Mouse (Mus musculus) hindbrain, embryonic 14.5 days (tissue): ENCODE results near the gene Unc45a. TPM values are rescaled to one million over a fixed set of nuclear protein-coding genes. Genes with fewer than 3 reads are reported as not detected.

Source experiments
- ATAC-seq: fragments of 200-750 bp; cut with Nextera tagmentation; 2 replicates; pipeline ENCODE4 v1.8.0; 2017; ENCODE audit warnings: moderate number of reproducible peaks, mild to moderate bottlenecking, moderate TSS enrichment, moderate library complexity; ENCODE audit not compliant: low FRiP score
- DNase-seq: peaks from one replicate; pipeline ENCODE4 v3.0.0-alpha.2; 2015; ENCODE audit warnings: low spot score
- H3K27ac ChIP-seq: fragments of 300-500 bp; sonication (generic); 2 replicates; pipeline ENCODE4 v1.5.1; 2014; ENCODE audit warnings: mild to moderate bottlenecking, moderate library complexity
- H3K27me3 ChIP-seq: fragments of 300-500 bp; sonication (generic); 2 replicates; pipeline ENCODE4 v1.6.1; 2014; ENCODE audit warnings: mild to moderate bottlenecking, low read length, mixed read lengths; ENCODE audit not compliant: control insufficient read depth, insufficient read depth
- H3K36me3 ChIP-seq: fragments of 300-500 bp; sonication (generic); replicated peaks from 2 replicates; pipeline ENCODE4 v1.6.1; 2014; ENCODE audit not compliant: control insufficient read depth, insufficient read depth
- H3K4me1 ChIP-seq: fragments of 300-500 bp; sonication (generic); replicated peaks from 2 replicates; pipeline ENCODE4 v1.6.1; 2014; ENCODE audit warnings: antibody characterized with exemption, low read length, mixed read lengths; ENCODE audit not compliant: control insufficient read depth, insufficient read depth
- H3K4me2 ChIP-seq: fragments of 300-500 bp; sonication (generic); replicated peaks from 2 replicates; pipeline ENCODE4 v1.6.1; 2014; ENCODE audit warnings: mild to moderate bottlenecking, moderate library complexity
- H3K4me3 ChIP-seq: fragments of 300-500 bp; sonication (generic); replicated peaks from 2 replicates; pipeline ENCODE4 v1.5.1; 2014; ENCODE audit warnings: mild to moderate bottlenecking, low read length
- H3K9ac ChIP-seq: fragments of 300-500 bp; sonication (generic); 2 replicates; pipeline ENCODE4 v1.6.1; 2014
- H3K9me3 ChIP-seq: fragments of 300-500 bp; sonication (generic); 2 replicates; pipeline ENCODE4 v1.6.1; 2016; ENCODE audit warnings: low read length; ENCODE audit not compliant: control insufficient read depth
- WGBS: fragments of 180-500 bp; shearing (Covaris S2); extraction: QIAGEN DNeasy Blood & Tissue Kit; methylation state at CpG from one replicate; pipeline ENCODE4 v1.1.7; 2014; 5-methylcytosine and 5-hydroxymethylcytosine counted together
- polyA plus RNA-seq: library from polyadenylated mRNA; unstranded; fragments of >200 nt; fragmentation: Nextera tagmentation; extraction: Ambion mirVana; gene quantifications from 2 replicates; pipeline ENCODE4 v1.2.1, GENCODE M21; 2014

Gene Unc45a
- 43.3 and 43.9 TPM in 2 replicates for polyA plus RNA-seq

DNA sequence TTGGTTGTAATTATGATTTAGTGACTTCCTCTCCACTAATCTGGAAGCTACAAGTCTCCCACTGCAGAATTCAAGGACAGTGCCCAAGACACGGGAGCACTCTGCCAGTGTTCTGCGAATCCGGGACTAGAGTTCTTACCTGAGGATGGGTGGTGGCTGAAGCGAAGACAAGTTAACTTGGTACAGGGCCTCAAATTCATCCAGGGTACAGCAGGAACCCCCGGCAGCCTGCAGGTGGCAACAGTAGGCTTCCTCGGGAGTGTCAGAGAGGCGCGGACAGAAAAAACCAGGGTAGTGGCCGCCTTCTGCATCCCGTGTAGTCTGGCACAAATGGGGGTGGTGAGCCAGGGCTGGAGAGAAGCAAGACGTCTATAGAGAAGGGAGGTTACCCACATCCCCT is at the start of gene Unc45a:
Gene Unc45a (minus strand): TSS at position 213 of the 400 bp plus-strand sequence.
- Histone ChIP-seq H3K9me3 (no peaks in the 10 kb centered on the region), H3K9ac (peak within 1 kb of the TSS; percentile 80), H3K27me3 (no peaks in the 10 kb centered on the region), H3K36me3 (peaks cover 22% of the 10 kb centered on the region), H3K4me1 (peaks cover 52% of the 10 kb centered on the region), H3K4me2 (peak within 1 kb of the TSS; percentile 83), H3K4me3 (peak within 1 kb of the TSS; percentile 72), H3K27ac (peak within 1 kb of the TSS; percentile 90)
- ATAC-seq (peak; percentile 52), DNase-seq (peak; percentile 64)
- 3% methylated on average over 11 of the region's 11 CpGs for WGBS

DNA sequence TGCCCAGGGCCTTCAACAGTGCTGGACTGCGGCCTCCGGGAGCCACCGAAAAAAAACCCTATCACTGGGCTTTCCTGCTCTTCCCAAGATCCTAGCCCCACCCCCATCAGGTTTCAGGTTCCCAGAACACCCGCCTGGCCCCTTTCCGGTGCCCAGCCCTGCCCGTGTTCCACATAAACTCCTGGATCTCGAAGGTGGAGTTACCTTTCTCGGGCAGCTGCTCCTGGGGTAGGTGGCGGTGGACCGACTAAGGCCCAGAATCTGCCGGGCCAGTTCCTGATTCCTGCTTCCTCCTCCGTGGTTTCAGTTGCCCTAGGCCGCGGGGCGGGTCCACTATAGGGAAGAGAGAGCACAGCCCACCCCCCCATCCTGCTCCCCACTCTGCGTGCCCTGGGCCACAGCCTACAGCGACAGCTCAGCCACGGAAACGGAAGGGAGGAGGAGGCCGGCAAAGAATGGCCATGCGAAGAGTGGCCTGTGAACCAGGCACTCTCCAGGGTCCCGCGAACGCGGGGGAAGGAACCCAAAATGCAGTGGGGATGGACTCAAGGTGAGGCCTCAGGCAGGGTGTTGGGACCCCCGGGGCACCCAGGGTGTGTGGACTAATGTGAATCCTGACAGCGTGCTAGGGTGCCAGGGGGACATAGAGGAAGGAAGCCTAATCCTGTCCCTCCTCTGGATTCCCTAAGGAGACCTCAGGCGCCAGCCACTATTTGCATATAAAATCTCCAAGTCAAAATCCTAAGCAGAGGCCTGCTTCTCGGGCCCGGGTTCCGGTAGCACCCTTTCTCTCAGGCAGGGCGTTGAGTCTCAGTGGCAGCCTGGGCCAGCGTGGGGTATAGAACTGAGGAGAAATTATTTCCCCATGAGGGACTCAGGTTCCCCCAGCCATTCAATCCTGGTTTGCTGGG is 47.1 kb upstream of the Unc45a start, which contains the start of gene Fes:
Gene Fes (minus strand): TSS at position 314 of the 911 bp plus-strand sequence.
- WGBS: 11% methylated on average over 33 of the region's 33 CpGs
- no peaks in the 10 kb centered on the region for H3K9me3 ChIP-seq
- peak; percentile 37; the same call in 1 of the 2 replicates for ATAC-seq
- no peak for DNase-seq
- peak within 1 kb of the TSS; percentile 36 for H3K4me2 ChIP-seq
- no peaks in the 10 kb centered on the region for H3K4me1 ChIP-seq
- peak within 1 kb of the TSS; percentile 41 for H3K9ac ChIP-seq
- no peaks in the 10 kb centered on the region for H3K27me3 ChIP-seq
- H3K36me3 ChIP-seq: peaks cover 32% of the 10 kb centered on the region
- H3K27ac ChIP-seq: no peak within 1 kb of the TSS
- peak within 1 kb of the TSS; percentile 15 for H3K4me3 ChIP-seq

DNA sequence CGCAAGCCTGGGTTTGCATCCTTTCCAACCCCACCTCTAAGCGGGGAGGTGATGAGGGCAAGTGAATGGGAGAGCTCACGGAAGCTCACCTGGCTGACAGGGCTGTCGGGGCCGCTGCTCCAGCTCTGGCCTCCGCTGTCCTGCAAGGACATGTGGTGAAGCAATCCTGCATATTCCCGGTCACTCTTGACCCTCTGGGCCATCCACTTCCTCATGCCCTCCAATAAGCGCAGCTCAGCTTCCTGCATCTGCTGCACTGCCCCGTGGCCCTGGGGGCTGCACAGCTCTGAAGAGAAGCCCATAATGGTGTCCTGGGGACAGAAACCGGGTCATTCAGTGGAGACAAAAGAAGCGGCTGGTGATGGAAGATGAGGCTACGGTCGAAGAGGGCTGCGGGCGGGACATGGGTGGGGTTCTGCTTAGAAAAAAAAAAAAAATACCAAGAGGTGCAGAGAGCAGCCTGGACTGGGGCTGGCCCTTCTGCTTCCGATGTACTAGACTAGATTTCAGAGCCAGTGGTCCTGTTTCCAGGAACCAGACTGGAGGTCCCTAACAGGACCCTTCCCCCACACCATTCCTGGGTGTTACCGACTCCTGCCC is 46.3 kb upstream of the Unc45a start:
- peak overlapping the region; percentile 15 for H3K4me3 ChIP-seq
- peak overlapping the region; percentile 36 for H3K4me2 ChIP-seq
- H3K9ac ChIP-seq: peak overlapping the region; percentile 41
- H3K9me3 ChIP-seq: no peaks in the 10 kb centered on the region
- ATAC-seq: no peak
- no peak for DNase-seq
- H3K27me3 ChIP-seq: no peaks in the 10 kb centered on the region
- no peak overlapping the region for H3K27ac ChIP-seq
- no peaks in the 10 kb centered on the region for H3K4me1 ChIP-seq
- WGBS: 24% methylated on average over 17 of the region's 17 CpGs
- peaks cover 25% of the 10 kb centered on the region for H3K36me3 ChIP-seq

DNA sequence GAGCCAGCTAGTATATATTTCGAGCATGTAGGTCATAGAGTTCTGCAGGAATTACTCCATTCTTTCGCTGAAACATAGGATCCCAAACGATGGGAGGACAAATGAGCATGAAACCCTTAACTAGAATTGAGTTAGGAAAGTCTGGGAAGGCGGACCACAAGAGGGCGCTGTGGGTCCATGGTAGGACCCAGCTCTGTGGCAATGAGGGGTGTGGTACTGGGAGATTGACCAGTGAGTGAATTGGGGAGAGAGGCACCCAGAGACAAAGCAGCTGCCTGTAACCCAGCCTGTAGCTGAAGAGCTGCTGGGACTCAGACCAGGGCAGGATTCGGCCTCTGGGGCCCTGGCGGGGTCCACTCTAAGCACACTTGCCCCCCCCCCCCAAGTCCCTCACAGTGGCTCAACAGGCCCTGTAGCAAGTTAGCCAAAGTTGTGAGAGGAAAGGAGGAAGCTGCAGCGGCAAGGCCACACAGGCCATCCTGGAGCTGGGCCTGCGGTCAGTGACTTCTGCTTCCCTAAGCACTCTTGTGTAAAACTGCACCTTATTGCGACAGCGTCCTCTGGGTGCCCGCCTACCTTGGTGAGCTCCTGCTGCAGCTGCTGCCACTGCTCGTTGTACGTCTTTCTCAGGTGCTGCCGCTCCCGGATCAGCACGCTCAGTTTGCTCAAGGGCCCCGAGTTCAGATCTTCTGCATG is 45.6 kb upstream of the Unc45a start:
- H3K27me3 ChIP-seq: 0 out of 2 replicates have a peak, but pooled peaks cover 5% of the 10 kb centered on the region
- peaks cover 17% of the 10 kb centered on the region for H3K36me3 ChIP-seq
- H3K27ac ChIP-seq: no peak overlapping the region
- DNase-seq (peak; percentile 90), ATAC-seq (peak; percentile 75)
- WGBS: 33% methylated on average over 18 of the region's 18 CpGs
- H3K4me1 ChIP-seq: no peaks in the 10 kb centered on the region
- no peaks in the 10 kb centered on the region for H3K9me3 ChIP-seq
- H3K9ac ChIP-seq: no peak overlapping the region
- H3K4me3 ChIP-seq: no peak overlapping the region
- H3K4me2 ChIP-seq: peak overlapping the region; percentile 36; the same call in 1 of the 2 replicates

DNA sequence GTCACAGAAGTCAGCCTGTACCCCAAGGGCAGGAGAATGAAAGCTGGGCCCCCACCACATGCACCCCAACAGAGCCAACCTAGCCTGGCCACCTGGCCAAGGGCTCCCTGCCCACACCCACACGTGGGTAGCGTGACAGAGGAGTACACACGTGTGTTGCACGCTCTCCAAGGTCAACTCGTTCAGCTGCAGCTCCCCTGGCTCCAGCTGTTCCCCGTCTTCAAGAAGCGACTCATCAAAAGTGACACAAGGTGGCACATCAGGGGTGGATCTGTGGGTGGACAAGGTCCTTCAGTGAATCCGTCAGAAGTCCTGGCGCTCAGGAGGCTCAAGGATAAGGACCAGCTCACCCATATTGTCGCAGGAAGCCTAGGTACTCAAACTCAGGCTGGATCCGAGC is 42.1 kb upstream of the Unc45a start:
- Histone ChIP-seq H3K4me3 (no peak overlapping the region), H3K27ac (no peak overlapping the region), H3K4me1 (no peaks in the 10 kb centered on the region), H3K9ac (no peak overlapping the region), H3K36me3 (no peaks in the 10 kb centered on the region), H3K4me2 (no peak overlapping the region), H3K27me3 (0 out of 2 replicates have a peak, but pooled peaks cover 5% of the 10 kb centered on the region), H3K9me3 (no peaks in the 10 kb centered on the region)
- no peak for ATAC-seq
- 69% methylated on average over 11 of the region's 11 CpGs for WGBS
- DNase-seq: no peak

DNA sequence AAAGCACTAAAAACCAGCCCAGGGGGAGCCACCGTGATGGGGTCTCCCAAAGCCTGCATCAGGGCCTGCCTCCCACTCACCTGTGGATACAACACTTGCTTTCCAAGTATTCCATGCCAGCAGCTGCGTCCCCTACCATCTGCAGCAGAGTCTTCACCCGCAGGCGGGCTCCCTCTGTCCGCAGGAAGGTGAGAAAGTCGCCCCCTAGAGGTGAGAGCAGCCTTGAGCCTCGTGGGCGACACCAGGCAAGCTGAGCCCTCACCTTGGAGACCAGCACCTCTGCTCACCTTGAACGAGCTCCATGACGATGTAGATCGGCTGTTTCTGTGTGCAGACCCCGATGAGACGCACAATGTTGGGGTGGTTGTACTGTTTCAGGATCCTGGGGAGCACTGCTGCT is 38.7 kb upstream of the Unc45a start:
- Histone ChIP-seq H3K4me2 (no peak overlapping the region), H3K27me3 (0 out of 2 replicates have a peak, but pooled peaks cover 5% of the 10 kb centered on the region), H3K4me1 (no peaks in the 10 kb centered on the region; the same call in 1 of the 2 replicates), H3K36me3 (no peaks in the 10 kb centered on the region), H3K9me3 (no peaks in the 10 kb centered on the region), H3K27ac (no peak overlapping the region), H3K9ac (no peak overlapping the region), H3K4me3 (no peak overlapping the region)
- WGBS: 59% methylated on average over 13 of the region's 13 CpGs
- DNase-seq (no peak), ATAC-seq (no peak)

DNA sequence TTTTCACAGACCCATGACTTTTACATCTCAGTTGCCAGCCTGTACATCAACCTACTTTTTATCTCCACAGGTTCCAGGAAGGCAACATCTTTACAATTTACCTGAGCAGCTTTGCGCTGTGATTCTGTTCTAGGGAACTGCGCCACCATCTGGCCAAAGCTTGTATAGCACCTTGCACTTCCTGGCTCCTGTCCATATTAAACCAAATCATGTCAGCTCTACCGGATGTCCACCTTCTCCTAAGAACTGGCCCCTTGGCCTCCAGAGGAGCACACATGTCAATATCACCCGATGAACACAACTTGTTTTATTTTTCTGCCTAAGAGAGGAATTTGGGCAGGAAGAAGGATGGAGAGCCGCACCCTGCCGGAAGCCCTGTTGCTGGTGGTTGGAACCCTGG is 36.7 kb upstream of the Unc45a start:
- H3K4me2 ChIP-seq: no peak overlapping the region
- no peak overlapping the region for H3K9ac ChIP-seq
- H3K4me1 ChIP-seq: no peaks in the 10 kb centered on the region; the same call in 1 of the 2 replicates
- H3K27ac ChIP-seq: no peak overlapping the region
- ATAC-seq (no peak), DNase-seq (peak; percentile 73)
- H3K27me3 ChIP-seq: 0 out of 2 replicates have a peak, but pooled peaks cover 5% of the 10 kb centered on the region
- H3K36me3 ChIP-seq: no peaks in the 10 kb centered on the region
- H3K9me3 ChIP-seq: no peaks in the 10 kb centered on the region
- no peak overlapping the region for H3K4me3 ChIP-seq
- WGBS: 36% methylated on average over 6 of the region's 6 CpGs

DNA sequence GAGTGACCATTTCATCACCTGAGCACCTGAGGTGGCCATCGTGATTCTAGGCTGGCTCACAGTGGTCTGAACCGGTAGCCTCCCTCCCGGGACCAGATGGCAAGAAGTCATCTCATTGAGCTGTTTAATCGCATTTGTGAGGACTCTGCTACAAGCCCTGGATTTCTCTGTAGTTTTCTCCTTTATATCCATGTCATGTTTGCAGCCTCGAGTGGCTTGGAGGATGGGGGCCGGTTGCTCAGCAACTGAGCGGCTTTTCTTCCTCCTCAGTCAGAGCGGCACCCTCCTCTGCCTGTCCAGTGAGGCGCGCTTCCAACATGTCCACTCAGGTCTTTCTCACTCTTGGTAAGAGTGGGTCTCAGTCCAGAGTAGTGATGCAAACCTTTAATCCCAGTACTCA is 35.4 kb upstream of the Unc45a start:
- DNase-seq: no peak
- WGBS: 56% methylated on average over 10 of the region's 10 CpGs

More for the DNA sequence above, 35.4 kb upstream of the Unc45a start:
- H3K27ac ChIP-seq: no peak overlapping the region
- no peak for ATAC-seq
- H3K9ac ChIP-seq: no peak overlapping the region
- H3K27me3 ChIP-seq: no peaks in the 10 kb centered on the region
- H3K36me3 ChIP-seq: no peaks in the 10 kb centered on the region
- no peaks in the 10 kb centered on the region for H3K9me3 ChIP-seq
- H3K4me3 ChIP-seq: no peak overlapping the region
- no peaks in the 10 kb centered on the region; the same call in 1 of the 2 replicates for H3K4me1 ChIP-seq
- no peak overlapping the region for H3K4me2 ChIP-seq
